Mouse (Mus musculus): ENCODE measurements around the gene Slc35a5. TPM values are rescaled to one million over a fixed set of nuclear protein-coding genes. Genes with fewer than 3 reads are reported as not detected.

The Slc35a5 gene
- 10.1 and 12.0 TPM in 2 replicates for polyA plus RNA-seq (2016; fragmentation: Nextera tagmentation; extraction: Ambion mirVana)

- WGBS, result under 1% methylated on average over 55 of the region's 64 CpGs
- Histone ChIP-seq H3K36me3 (replicated peaks) (peaks cover 12% of the 10 kb centered on the region), H3K4me1 (peaks cover 36% of the 10 kb centered on the region), H3K27me3 (ENCODE audit: poor library complexity, severe bottlenecking) (no peaks in the 10 kb centered on the region), H3K4me3 (peak within 1 kb of the TSS; percentile 84), H3K27ac (peak within 1 kb of the TSS; percentile 93), H3K9me3 (no peaks in the 10 kb centered on the region)
- DNase-seq (ENCODE audit: extremely low spot score, low spot score), result peak; percentile 96
Measured at GRCm38 (mm10) chr16:45158522-45159388, at the start of gene Slc35a5, which contains the start of gene Atg3. Gene Slc35a5 (minus strand): TSS chr16:45158706. Gene Atg3 (plus strand): TSS chr16:45158785.

- no peak for DNase-seq (ENCODE audit: extremely low spot score, low spot score)
- Histone ChIP-seq H3K4me1 (no peaks in the 10 kb centered on the region), H3K9me3 (no peaks in the 10 kb centered on the region), H3K4me3 (no peak overlapping the region), H3K27ac (no peak overlapping the region), H3K27me3 (ENCODE audit: poor library complexity, severe bottlenecking) (no peaks in the 10 kb centered on the region), H3K36me3 (replicated peaks) (no peaks in the 10 kb centered on the region)
- WGBS, result 91% methylated on average over 12 of the region's 12 CpGs
Measured at GRCm38 (mm10) chr16:45204859-45205670, 46.6 kb upstream of the Slc35a5 start.

- 88% methylated on average over 4 of the region's 4 CpGs for WGBS
- Histone ChIP-seq H3K36me3 (replicated peaks) (no peaks in the 10 kb centered on the region), H3K27me3 (ENCODE audit: poor library complexity, severe bottlenecking) (no peaks in the 10 kb centered on the region), H3K27ac (no peak overlapping the region), H3K4me3 (no peak overlapping the region), H3K4me1 (no peaks in the 10 kb centered on the region), H3K9me3 (no peaks in the 10 kb centered on the region)
- DNase-seq (ENCODE audit: extremely low spot score, low spot score), result no peak
Measured at GRCm38 (mm10) chr16:45204438-45204837, 45.9 kb upstream of the Slc35a5 start.

- no peaks in the 10 kb centered on the region for H3K9me3 ChIP-seq
- 87% methylated on average over 2 of the region's 2 CpGs for WGBS
Measured at GRCm38 (mm10) chr16:45201395-45201794, 42.9 kb upstream of the Slc35a5 start.

GRCm38 (mm10) chr16:45196816-45197215, 38.3 kb upstream of the Slc35a5 start:
- Histone ChIP-seq H3K36me3 (replicated peaks) (no peaks in the 10 kb centered on the region), H3K9me3 (no peaks in the 10 kb centered on the region), H3K4me3 (no peak overlapping the region), H3K27ac (no peak overlapping the region), H3K4me1 (no peaks in the 10 kb centered on the region), H3K27me3 (ENCODE audit: poor library complexity, severe bottlenecking) (no peaks in the 10 kb centered on the region)
- WGBS, result 33% methylated on average over 6 of the region's 6 CpGs
- DNase-seq (ENCODE audit: extremely low spot score, low spot score), result peak; percentile 61

More at GRCm38 (mm10) chr16:45201395-45201794, 42.9 kb upstream of the Slc35a5 start:
- Histone ChIP-seq H3K27ac (no peak overlapping the region), H3K27me3 (ENCODE audit: poor library complexity, severe bottlenecking) (no peaks in the 10 kb centered on the region), H3K36me3 (replicated peaks) (no peaks in the 10 kb centered on the region), H3K4me1 (no peaks in the 10 kb centered on the region), H3K4me3 (no peak overlapping the region)
- DNase-seq (ENCODE audit: extremely low spot score, low spot score), result no peak

GRCm38 (mm10) chr16:45192613-45193012, 34.1 kb upstream of the Slc35a5 start:
- Histone ChIP-seq H3K36me3 (replicated peaks) (peaks cover 9% of the 10 kb centered on the region), H3K4me3 (no peak overlapping the region)
- WGBS, result 9% methylated on average over 1 of the region's 1 CpGs

GRCm38 (mm10) chr16:45181824-45182223, 23.3 kb upstream of the Slc35a5 start:
- Histone ChIP-seq H3K36me3 (replicated peaks) (peaks cover 19% of the 10 kb centered on the region), H3K27me3 (ENCODE audit: poor library complexity, severe bottlenecking) (no peaks in the 10 kb centered on the region), H3K4me1 (no peaks in the 10 kb centered on the region), H3K4me3 (no peak overlapping the region), H3K27ac (no peak overlapping the region), H3K9me3 (no peaks in the 10 kb centered on the region)
- 91% methylated on average over 5 of the region's 5 CpGs for WGBS
- no peak for DNase-seq (ENCODE audit: extremely low spot score, low spot score)

More at GRCm38 (mm10) chr16:45192613-45193012, 34.1 kb upstream of the Slc35a5 start:
- H3K27ac ChIP-seq, result no peak overlapping the region
- H3K27me3 ChIP-seq (ENCODE audit: poor library complexity, severe bottlenecking), result no peaks in the 10 kb centered on the region
- no peaks in the 10 kb centered on the region for H3K9me3 ChIP-seq
- peak; percentile 62 for DNase-seq (ENCODE audit: extremely low spot score, low spot score)
- H3K4me1 ChIP-seq, result no peaks in the 10 kb centered on the region

GRCm38 (mm10) chr16:45178552-45178951, 20.0 kb upstream of the Slc35a5 start:
- Histone ChIP-seq H3K27ac (no peak overlapping the region), H3K36me3 (replicated peaks) (peaks cover 13% of the 10 kb centered on the region), H3K9me3 (no peaks in the 10 kb centered on the region), H3K4me3 (no peak overlapping the region), H3K4me1 (no peaks in the 10 kb centered on the region), H3K27me3 (ENCODE audit: poor library complexity, severe bottlenecking) (no peaks in the 10 kb centered on the region)
- 93% methylated on average over 2 of the region's 2 CpGs for WGBS
- no peak for DNase-seq (ENCODE audit: extremely low spot score, low spot score)

GRCm38 (mm10) chr16:45159389-45159716, 847 bp upstream of the Slc35a5 start:
- 9% methylated on average over 11 of the region's 11 CpGs for WGBS
- Histone ChIP-seq H3K36me3 (replicated peaks) (peaks cover 12% of the 10 kb centered on the region), H3K27me3 (ENCODE audit: poor library complexity, severe bottlenecking) (no peaks in the 10 kb centered on the region), H3K27ac (peak overlapping the region; percentile 93), H3K4me1 (peaks cover 36% of the 10 kb centered on the region), H3K4me3 (peak overlapping the region; percentile 84), H3K9me3 (no peaks in the 10 kb centered on the region)
- no peak for DNase-seq (ENCODE audit: extremely low spot score, low spot score)

GRCm38 (mm10) chr16:45158136-45158521, 377 bp downstream of the Slc35a5 start:
- peak overlapping the region; percentile 84 for H3K4me3 ChIP-seq
- peaks cover 30% of the 10 kb centered on the region for H3K4me1 ChIP-seq
- DNase-seq (ENCODE audit: extremely low spot score, low spot score), result peak; percentile 74
- no peaks in the 10 kb centered on the region for H3K27me3 ChIP-seq (ENCODE audit: poor library complexity, severe bottlenecking)
- 1% methylated on average over 20 of the region's 20 CpGs for WGBS
- no peaks in the 10 kb centered on the region for H3K9me3 ChIP-seq
- H3K36me3 ChIP-seq (replicated peaks), result peaks cover 12% of the 10 kb centered on the region
- peak overlapping the region; percentile 93 for H3K27ac ChIP-seq

GRCm38 (mm10) chr16:45154741-45155250, 3.7 kb downstream of the Slc35a5 start:
- no peak overlapping the region for H3K27ac ChIP-seq
- DNase-seq (ENCODE audit: extremely low spot score, low spot score), result no peak
- no peaks in the 10 kb centered on the region for H3K27me3 ChIP-seq (ENCODE audit: poor library complexity, severe bottlenecking)
- H3K9me3 ChIP-seq, result no peaks in the 10 kb centered on the region
- WGBS, result 83% methylated on average over 3 of the region's 3 CpGs
- peaks cover 17% of the 10 kb centered on the region for H3K4me1 ChIP-seq
- H3K4me3 ChIP-seq, result no peak overlapping the region
- H3K36me3 ChIP-seq (replicated peaks), result peaks cover 36% of the 10 kb centered on the region

GRCm38 (mm10) chr16:45148488-45149082, 9.9 kb downstream of the Slc35a5 start:
- Histone ChIP-seq H3K27me3 (ENCODE audit: poor library complexity, severe bottlenecking) (no peaks in the 10 kb centered on the region), H3K36me3 (replicated peaks) (peaks cover 79% of the 10 kb centered on the region), H3K4me1 (no peaks in the 10 kb centered on the region), H3K4me3 (no peak overlapping the region), H3K9me3 (no peaks in the 10 kb centered on the region), H3K27ac (no peak overlapping the region)
- WGBS, result 95% methylated on average over 10 of the region's 10 CpGs
- no peak for DNase-seq (ENCODE audit: extremely low spot score, low spot score)

Data from forebrain, embryonic 10.5 days (tissue).